Mouse (Mus musculus) hindbrain, embryonic 11.5 days (tissue): Measurements from ENCODE around the gene Myog. TPM values are rescaled to one million over a fixed set of nuclear protein-coding genes. Genes with fewer than 3 reads are reported as not detected.

ENCODE experiments used
- ATAC-seq: fragments of 200-750 bp; cut with Nextera tagmentation; 2 replicates; pipeline ENCODE4 v1.8.0; 2017; ENCODE audit warnings: mild to moderate bottlenecking, moderate TSS enrichment, moderate library complexity; ENCODE audit not compliant: low FRiP score
- DNase-seq: peaks from one replicate; pipeline ENCODE4 v3.0.0-alpha.2; 2015; ENCODE audit warnings: low spot score
- H3K27ac ChIP-seq: fragments of 300-500 bp; sonication (generic); 2 replicates; pipeline ENCODE4 v1.5.1; 2014; ENCODE audit warnings: mild to moderate bottlenecking, low read depth, low read length
- H3K27me3 ChIP-seq: fragments of 300-500 bp; sonication (generic); 2 replicates; pipeline ENCODE4 v1.6.1; 2014; ENCODE audit warnings: mild to moderate bottlenecking, low read length, moderate library complexity, mixed read lengths; ENCODE audit not compliant: control insufficient read depth, insufficient read depth
- H3K36me3 ChIP-seq: fragments of 300-500 bp; sonication (generic); 2 replicates; pipeline ENCODE4 v1.6.1; 2014; ENCODE audit warnings: mild to moderate bottlenecking, low read length, moderate library complexity, mixed read lengths; ENCODE audit not compliant: control insufficient read depth, insufficient read depth
- H3K4me1 ChIP-seq: fragments of 300-500 bp; sonication (generic); replicated peaks from 2 replicates; pipeline ENCODE4 v1.6.1; 2014; ENCODE audit warnings: low read length, mixed read lengths; ENCODE audit not compliant: control insufficient read depth, insufficient read depth
- H3K4me2 ChIP-seq: fragments of 300-500 bp; sonication (generic); replicated peaks from 2 replicates; pipeline ENCODE4 v1.6.1; 2014; ENCODE audit warnings: mild to moderate bottlenecking, low read depth, low read length
- H3K4me3 ChIP-seq: fragments of 300-500 bp; sonication (generic); 2 replicates; pipeline ENCODE4 v1.5.1; 2014; ENCODE audit warnings: low read depth, low read length
- H3K9ac ChIP-seq: fragments of 300-500 bp; sonication (generic); 2 replicates; pipeline ENCODE4 v1.6.1; 2014; ENCODE audit warnings: low read depth, low read length
- H3K9me3 ChIP-seq: fragments of 300-500 bp; sonication (generic); 2 replicates; pipeline ENCODE4 v1.6.1; 2016; ENCODE audit warnings: low read length; ENCODE audit not compliant: control insufficient read depth
- WGBS: fragments of 180-500 bp; shearing (Covaris S2); extraction: QIAGEN DNeasy Blood & Tissue Kit; methylation state at CpG from one replicate; pipeline ENCODE4 v1.1.7; 2014; 5-methylcytosine and 5-hydroxymethylcytosine counted together
- polyA plus RNA-seq: library from polyadenylated mRNA; unstranded; fragments of >200 nt; fragmentation: Nextera tagmentation; extraction: Ambion mirVana; gene quantifications from 2 replicates; pipeline ENCODE4 v1.2.1, GENCODE M21; 2014

Myog gene
- polyA plus RNA-seq, 1 experiment from 2014 or later = 5.5 TPM

DNA sequence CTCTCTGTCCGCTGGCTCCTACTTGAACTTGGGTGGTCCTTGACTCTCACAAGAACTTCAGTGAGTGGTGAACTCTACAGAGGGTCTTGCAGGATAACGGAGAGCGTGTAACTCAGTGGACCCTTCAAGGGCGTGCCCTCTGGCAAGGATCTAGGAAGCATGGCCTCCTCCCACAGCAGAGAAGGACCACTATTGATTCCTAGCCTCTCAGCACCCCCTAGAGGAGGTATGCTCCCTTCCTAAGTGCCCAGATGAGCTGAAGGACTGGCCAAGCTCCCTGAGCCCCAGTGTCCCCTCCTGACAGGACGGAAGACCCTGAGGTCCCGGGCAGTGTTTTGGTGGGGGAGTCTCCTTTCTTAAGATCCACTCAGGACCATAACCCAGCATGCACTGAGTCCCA lies 32.8 kb downstream of the Myog start:
- no peaks in the 10 kb centered on the region for H3K27me3 ChIP-seq
- no peak overlapping the region for H3K27ac ChIP-seq
- ATAC-seq (no peak), DNase-seq (no peak)
- H3K9ac ChIP-seq = no peak overlapping the region
- peaks cover 3% of the 10 kb centered on the region; the same call in 1 of the 2 replicates for H3K4me1 ChIP-seq
- H3K4me2 ChIP-seq = no peak overlapping the region
- no peaks in the 10 kb centered on the region for H3K9me3 ChIP-seq
- WGBS = 83% methylated on average over 6 of the region's 6 CpGs
- no peak overlapping the region for H3K4me3 ChIP-seq
- H3K36me3 ChIP-seq = no peaks in the 10 kb centered on the region

- 96% methylated on average over 12 of the region's 12 CpGs for whole genome bisulfite sequencing
- no peak for ATAC-seq
Measured at GRCm38 (mm10) chr1:134326841-134327346, 37.1 kb downstream of the Myog start.

DNA sequence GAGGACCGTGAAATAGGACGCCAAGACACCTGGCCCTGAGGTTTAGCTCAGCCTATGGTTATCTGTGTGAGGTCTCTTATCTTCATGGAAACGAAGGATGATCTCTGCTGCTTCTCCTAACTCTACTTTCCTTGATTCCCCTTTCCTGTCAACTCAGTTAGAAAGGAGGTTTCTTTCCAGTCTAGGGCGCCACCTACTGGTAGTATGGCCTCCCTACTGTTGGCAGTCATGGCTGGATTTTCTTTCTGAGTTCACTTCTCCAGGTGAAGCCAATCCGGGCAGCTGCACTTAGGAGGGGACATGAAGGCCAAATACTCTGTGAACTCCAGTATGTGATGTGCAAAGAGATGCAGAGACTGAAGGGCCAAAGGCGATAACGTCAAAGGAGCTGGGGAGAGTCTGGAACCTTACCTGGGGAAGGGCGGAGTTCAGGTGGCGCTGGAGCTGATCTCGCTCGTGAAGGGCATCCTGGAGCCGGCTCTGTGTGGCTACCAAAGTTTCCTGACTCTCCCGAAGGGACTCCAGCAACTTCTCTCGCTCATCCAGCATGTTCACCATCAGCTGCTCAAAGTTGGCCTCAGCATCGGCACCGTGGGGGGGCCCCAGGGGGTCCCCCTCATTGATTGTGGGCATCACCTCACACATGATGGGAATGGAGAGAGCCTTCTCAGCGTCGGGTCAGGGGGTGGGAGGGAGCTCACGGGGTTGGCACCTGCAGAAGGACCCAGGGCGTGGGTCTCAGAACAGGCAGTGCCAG lies 42.3 kb downstream of the Myog start:
- Histone ChIP-seq H3K9ac (no peak overlapping the region), H3K4me3 (no peak overlapping the region), H3K27ac (no peak overlapping the region), H3K9me3 (no peaks in the 10 kb centered on the region), H3K27me3 (no peaks in the 10 kb centered on the region), H3K4me2 (no peak overlapping the region), H3K36me3 (no peaks in the 10 kb centered on the region), H3K4me1 (no peaks in the 10 kb centered on the region; the same call in 1 of the 2 replicates)
- peak; percentile 88 for DNase-seq
- 60% methylated on average over 20 of the region's 20 CpGs for WGBS
- ATAC-seq = no peak

More at GRCm38 (mm10) chr1:134326841-134327346, 37.1 kb downstream of the Myog start:
- H3K27ac ChIP-seq = no peak overlapping the region
- no peak for DNase-seq
- H3K4me3 ChIP-seq = no peak overlapping the region
- no peaks in the 10 kb centered on the region for H3K9me3 ChIP-seq
- no peaks in the 10 kb centered on the region for H3K36me3 ChIP-seq
- no peaks in the 10 kb centered on the region for H3K27me3 ChIP-seq
- no peaks in the 10 kb centered on the region for H3K4me1 ChIP-seq
- H3K9ac ChIP-seq = no peak overlapping the region
- no peak overlapping the region for H3K4me2 ChIP-seq

- Histone ChIP-seq H3K4me2 (no peak within 1 kb of the TSS), H3K36me3 (no peaks in the 10 kb centered on the region), H3K27me3 (no peaks in the 10 kb centered on the region), H3K9me3 (no peaks in the 10 kb centered on the region), H3K9ac (no peak within 1 kb of the TSS), H3K4me3 (no peak within 1 kb of the TSS), H3K27ac (no peak within 1 kb of the TSS), H3K4me1 (no peaks in the 10 kb centered on the region; the same call in 1 of the 2 replicates)
- no peak for ATAC-seq
- WGBS = 67% methylated on average over 13 of the region's 13 CpGs
- no peak for DNase-seq
Measured at GRCm38 (mm10) chr1:134332770-134333271, 43.0 kb downstream of the Myog start, which contains the start of gene Ppfia4. TSS of gene Ppfia4 (minus strand) at chr1:134332928.

- DNase-seq = no peak
- Histone ChIP-seq H3K4me3 (no peak overlapping the region), H3K9me3 (no peaks in the 10 kb centered on the region), H3K4me1 (no peaks in the 10 kb centered on the region; the same call in 1 of the 2 replicates), H3K36me3 (no peaks in the 10 kb centered on the region), H3K4me2 (no peak overlapping the region), H3K9ac (no peak overlapping the region), H3K27ac (no peak overlapping the region), H3K27me3 (no peaks in the 10 kb centered on the region)
- WGBS = 82% methylated on average over 10 of the region's 10 CpGs
- no peak for ATAC-seq
Measured at GRCm38 (mm10) chr1:134333371-134334110, 43.8 kb downstream of the Myog start.

GRCm38 (mm10) chr1:134334111-134334827 lies 44.5 kb downstream of the Myog start:
- H3K27ac ChIP-seq = no peak overlapping the region
- no peak for DNase-seq
- no peak overlapping the region for H3K9ac ChIP-seq
- H3K36me3 ChIP-seq = no peaks in the 10 kb centered on the region
- H3K4me3 ChIP-seq = no peak overlapping the region
- no peak for ATAC-seq
- WGBS = 81% methylated on average over 7 of the region's 7 CpGs
- no peaks in the 10 kb centered on the region; the same call in 1 of the 2 replicates for H3K4me1 ChIP-seq
- no peak overlapping the region for H3K4me2 ChIP-seq
- H3K27me3 ChIP-seq = no peaks in the 10 kb centered on the region
- no peaks in the 10 kb centered on the region for H3K9me3 ChIP-seq

GRCm38 (mm10) chr1:134335211-134335923 lies 45.6 kb downstream of the Myog start:
- no peak overlapping the region for H3K4me2 ChIP-seq
- no peaks in the 10 kb centered on the region for H3K9me3 ChIP-seq
- H3K4me1 ChIP-seq = no peaks in the 10 kb centered on the region; the same call in 1 of the 2 replicates
- H3K4me3 ChIP-seq = no peak overlapping the region
- DNase-seq = no peak
- no peaks in the 10 kb centered on the region for H3K36me3 ChIP-seq
- no peak for ATAC-seq
- H3K27me3 ChIP-seq = no peaks in the 10 kb centered on the region
- whole genome bisulfite sequencing = 82% methylated on average over 13 of the region's 13 CpGs
- no peak overlapping the region for H3K9ac ChIP-seq
- H3K27ac ChIP-seq = no peak overlapping the region
